Mouse (Mus musculus): Measurements from ENCODE around the gene Tspan33.

Gene Tspan33

DNA sequence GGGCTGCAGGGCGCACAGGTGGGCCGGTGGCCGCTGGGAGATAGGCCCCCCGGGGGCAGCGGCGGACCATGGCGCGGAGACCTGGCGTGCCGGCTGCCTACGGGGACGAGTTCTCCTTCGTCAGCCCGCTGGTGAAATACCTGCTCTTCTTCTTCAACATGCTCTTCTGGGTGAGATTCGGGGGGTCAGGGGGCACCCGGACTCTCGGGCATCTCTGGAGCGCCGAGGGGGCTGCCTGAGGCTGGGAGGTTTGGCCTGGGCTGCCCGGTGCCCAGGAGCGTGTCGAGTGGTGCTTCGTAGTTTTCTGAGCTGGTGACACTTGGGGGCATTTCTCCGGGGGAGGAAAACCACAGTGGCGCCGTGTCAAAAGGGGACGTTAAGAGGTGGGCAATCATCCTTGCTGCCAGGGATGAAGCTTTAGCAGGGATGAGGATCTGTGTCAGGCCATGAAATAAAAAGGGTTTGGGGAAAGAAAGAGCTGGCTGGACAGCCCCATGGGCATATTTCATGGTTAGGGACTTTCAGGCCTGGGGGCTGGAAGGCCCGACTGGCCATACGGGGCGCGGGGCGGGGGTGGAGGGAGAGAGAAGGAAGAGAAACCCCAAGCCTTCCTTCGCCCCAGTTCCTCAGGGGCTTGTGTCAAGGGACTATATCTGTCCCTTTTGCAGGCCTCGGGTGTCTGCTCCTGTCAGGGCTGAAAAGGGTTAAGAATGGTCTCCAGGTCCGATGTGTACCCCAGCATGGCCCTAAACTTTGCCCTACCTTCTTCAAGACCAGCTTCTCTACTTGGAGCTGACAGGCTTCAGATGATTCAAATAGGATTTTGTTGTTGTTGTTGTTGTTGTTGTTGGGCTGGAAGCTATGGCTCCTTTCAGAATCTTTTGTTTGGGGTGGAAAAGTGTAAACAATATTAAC, 610 bp downstream of the Tspan33 start:
- TF ChIP-seq GATA4 (IDR thresholded peaks at IDR 0.05; ENCODE audit: insufficient replicate concordance, low read length) = no peak

DNA sequence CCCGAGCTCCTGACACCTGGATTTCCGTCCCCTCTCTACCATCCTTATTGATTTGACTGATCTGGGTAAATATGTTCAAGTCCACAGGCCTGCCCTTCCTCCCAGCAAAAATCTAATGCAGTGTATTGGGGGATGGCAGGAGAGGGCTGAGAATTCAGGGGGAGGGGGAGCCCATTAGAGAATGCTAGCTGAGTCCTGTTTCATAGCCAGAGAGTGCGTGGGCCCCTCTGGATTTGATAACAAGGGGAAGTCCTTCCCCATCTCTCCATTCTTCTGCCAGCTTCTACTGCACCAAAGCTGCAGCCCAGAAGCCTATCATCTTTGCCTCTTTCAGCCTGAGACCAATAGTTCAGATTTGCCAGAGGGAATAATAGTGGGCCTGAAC, 1.3 kb downstream of the Tspan33 start:
- TF ChIP-seq GATA4 (IDR thresholded peaks at IDR 0.05; ENCODE audit: insufficient replicate concordance, low read length) = no peak

DNA sequence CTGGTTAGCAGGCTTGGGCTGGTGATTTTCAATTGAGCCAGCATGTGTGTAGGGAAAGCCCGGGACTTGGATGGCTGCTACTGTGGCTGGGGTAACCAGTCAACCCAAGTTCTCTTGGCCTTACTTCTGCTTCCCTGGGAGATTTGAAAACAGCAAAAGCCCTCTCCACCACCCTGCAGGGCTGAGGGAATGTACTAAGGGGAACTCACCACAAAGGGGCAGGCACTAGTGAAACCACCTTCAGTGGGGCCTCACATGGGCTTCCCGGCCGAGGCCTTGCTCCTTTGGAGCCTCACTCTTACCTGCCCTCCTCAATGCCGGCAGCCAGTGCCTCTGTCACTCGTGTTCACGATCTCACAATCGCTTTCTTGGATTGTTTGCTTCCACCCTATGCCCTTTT, 2.0 kb downstream of the Tspan33 start:
- no peak for TF ChIP-seq GATA4 (IDR thresholded peaks at IDR 0.05; ENCODE audit: insufficient replicate concordance, low read length)

DNA sequence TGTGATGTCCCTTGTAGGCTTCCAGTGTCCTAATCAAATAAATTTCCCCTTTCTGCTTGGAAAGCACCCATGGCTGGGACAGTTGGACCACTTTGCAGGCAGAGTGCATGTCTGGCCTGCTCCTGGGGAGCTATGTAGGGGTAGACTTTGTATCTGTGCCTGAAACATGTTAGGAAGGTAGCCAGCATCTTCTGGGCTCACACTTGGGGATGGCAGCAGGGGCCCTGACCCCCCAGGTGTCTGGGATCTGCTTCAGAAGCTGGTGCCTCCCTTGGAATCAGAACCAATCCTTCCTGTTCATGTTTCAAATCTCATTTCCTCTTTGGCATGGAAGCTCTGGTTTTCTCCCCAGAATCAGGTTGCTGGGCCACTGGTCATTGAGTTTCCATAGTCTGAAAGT, 3.1 kb downstream of the Tspan33 start:
- TF ChIP-seq GATA4 (IDR thresholded peaks at IDR 0.05; ENCODE audit: insufficient replicate concordance, low read length) = no peak

DNA sequence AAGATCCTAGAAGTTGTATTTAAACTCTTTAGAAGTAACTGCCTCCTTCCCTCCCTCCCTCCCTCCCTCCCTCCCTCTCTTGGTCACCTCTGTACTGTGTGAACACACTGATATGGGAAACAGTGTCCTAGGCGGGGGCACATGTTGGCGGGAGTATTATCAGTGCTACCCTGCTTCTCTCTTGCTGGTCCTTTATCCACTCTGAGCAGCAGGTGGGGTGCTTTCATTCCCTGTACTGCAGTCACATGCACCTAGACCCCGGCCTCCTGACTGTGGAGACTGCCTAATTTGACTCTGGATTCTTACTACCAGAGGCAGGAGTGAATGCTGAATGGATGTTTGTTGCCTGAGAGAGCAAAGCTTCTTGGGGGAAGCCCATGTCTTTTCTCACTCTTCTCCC, 3.5 kb downstream of the Tspan33 start:
- TF ChIP-seq GATA4 (IDR thresholded peaks at IDR 0.05; ENCODE audit: insufficient replicate concordance, low read length) = no peak

DNA sequence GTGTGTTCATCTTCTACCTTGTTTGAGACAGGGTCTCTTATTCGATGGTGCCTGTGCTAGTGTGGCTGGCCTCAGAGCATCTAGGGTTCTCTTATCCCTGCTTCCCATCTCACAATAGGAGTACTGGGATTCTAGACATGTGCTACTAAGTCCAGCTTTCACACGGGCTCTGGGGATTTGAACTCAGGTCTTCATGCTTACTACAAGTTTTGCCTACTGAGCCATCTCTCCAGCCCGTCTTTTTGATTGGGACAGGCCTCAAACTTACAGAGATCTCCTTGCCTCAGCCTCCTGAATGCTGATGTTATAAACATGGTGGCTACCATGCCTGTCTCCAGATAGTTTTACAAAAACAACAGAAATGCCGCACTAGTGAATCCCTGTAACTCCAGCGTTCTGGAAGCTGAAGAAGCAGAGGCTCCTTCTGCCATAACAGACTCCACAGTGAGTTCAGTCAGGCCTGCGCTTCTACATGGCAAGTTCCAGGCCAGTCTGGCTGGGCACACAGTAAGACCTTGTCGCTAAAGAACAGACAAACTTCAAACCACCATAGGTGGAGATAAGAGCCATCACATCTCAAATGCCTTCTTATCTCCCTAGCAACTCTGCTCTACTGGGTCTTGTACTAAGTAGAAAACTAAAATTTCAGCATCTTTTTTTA, 5.2 kb downstream of the Tspan33 start:
- no peak for TF ChIP-seq GATA4 (IDR thresholded peaks at IDR 0.05; ENCODE audit: insufficient replicate concordance, low read length)

DNA sequence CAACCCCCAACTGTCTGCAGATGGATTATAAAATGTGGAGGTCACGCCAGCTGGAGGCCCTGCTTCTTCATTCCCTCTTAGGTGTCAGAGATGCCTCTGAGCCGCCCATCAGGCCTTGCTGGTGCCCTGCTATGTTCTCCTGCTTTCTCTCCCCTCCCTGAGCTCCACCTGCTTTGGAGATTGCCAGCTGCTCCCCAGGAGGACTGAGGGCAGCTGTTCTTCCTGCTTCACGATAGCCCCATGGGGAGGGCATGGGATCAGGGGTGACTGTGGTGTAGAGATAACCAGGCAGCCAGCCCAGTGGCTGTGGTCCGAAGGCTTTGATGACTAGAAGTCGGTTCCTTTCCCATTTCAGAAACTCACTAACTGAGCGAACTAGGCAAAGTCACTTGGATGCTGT, 7.0 kb downstream of the Tspan33 start:
- TF ChIP-seq GATA4 (IDR thresholded peaks at IDR 0.05; ENCODE audit: insufficient replicate concordance, low read length) = no peak

DNA sequence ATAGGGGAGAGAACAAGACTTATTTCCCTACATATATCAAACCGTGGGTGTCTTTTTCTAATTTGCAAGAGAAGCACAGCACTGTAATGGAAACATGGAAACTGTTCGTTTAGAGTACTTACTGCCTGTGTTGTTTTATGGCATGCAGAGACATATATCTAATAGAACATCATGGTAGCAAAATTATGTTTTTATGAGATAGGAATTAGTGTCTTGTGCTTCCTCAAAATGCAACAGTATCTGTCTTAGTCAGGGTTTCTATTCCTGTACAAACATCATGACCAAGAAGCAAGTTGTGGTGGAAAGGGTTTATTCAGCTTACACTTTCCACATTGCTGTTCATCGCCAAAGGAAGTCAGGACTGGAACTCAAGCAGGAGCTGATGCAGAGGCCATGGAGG, 8.1 kb downstream of the Tspan33 start:
- TF ChIP-seq GATA4 (IDR thresholded peaks at IDR 0.05; ENCODE audit: insufficient replicate concordance, low read length) = no peak

DNA sequence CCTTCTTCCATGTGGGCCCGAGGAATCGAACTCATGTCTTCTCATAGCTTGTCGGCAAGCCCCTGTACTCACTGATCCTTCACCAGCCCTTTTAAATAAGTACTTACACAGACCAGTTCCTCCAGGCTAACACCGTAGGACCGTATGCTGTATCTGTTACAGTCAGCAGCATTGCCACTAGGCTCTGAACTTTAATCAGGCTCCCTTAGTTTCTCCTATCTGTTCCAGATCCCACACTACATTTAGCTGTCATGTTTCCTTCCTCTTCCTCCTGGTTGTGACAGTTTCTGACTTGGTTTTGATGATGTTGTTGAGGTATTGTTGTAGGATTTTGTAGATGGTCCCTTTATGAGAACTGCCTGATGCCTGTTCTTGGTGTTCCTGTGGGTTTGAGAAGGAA, 10.1 kb downstream of the Tspan33 start:
- TF ChIP-seq GATA4 (IDR thresholded peaks at IDR 0.05; ENCODE audit: insufficient replicate concordance, low read length) = no peak

DNA sequence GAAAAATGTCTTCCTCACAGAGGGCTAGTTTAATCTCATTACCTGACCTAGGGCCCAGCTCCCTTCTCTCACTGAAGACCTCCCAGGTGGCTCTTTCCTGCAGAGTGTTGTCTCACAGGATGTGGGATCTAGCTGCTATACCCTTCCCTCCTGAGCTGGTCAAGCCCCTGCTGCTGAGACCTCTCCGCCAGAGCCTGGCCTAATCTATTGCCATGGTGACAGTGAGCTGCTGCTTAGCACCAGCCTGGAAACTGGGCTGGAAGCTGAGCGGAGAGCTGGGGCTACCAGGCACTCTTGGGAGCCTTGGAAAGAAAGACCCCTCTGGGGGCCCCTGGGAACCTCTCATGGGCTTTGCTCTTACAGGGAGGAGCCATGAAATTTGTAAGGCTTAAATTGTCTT, 13.9 kb downstream of the Tspan33 start:
- no peak for TF ChIP-seq GATA4 (IDR thresholded peaks at IDR 0.05; ENCODE audit: insufficient replicate concordance, low read length)

DNA sequence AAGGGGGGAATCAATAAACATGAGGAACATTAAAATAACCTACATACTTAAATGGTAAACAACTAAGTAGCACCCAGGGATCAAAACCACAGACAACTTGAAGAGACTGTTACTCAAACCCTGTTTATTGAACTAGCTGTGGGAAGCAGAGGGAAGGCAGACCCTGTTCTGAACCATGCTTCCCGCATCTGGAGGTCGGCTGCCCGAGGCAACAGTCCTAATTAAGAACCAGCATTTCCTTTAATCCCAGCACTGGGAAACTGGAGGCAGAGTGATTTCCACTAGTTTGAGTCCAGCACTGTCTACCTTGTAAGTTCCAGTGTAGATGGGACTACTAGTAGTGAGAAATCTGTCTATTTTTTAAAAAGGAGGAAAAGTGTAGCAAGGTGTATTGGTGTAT, 17.3 kb downstream of the Tspan33 start:
- no peak for TF ChIP-seq GATA4 (IDR thresholded peaks at IDR 0.05; ENCODE audit: insufficient replicate concordance, low read length)

DNA sequence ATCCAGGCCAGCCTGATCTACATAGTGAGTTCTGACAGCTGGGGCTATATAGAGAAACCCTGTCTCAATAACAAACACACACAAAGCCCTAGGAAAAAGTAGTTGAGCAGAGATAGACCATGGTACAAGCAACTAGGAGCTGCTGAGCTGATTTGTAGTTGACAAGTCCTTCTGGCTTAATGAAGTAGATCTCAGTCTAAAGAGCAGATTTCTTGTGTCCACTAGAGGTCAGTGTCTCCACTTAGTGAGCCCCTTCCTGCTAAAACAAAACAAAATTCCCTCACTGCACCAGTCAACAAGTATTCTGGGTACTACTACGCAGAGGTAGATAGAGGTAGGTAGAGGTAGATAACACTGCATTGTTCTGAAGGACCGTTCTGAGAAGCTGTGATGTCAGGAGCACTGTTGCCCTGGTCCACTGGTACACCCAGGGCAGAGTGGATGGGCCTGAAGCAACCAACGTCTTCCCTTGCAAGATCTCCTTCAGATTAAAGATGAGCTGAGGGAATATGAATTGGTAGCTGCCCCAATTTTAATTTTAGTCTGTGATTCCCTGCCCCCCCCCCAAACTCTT, 18.1 kb downstream of the Tspan33 start:
- no peak for TF ChIP-seq GATA4 (IDR thresholded peaks at IDR 0.05; ENCODE audit: insufficient replicate concordance, low read length)

DNA sequence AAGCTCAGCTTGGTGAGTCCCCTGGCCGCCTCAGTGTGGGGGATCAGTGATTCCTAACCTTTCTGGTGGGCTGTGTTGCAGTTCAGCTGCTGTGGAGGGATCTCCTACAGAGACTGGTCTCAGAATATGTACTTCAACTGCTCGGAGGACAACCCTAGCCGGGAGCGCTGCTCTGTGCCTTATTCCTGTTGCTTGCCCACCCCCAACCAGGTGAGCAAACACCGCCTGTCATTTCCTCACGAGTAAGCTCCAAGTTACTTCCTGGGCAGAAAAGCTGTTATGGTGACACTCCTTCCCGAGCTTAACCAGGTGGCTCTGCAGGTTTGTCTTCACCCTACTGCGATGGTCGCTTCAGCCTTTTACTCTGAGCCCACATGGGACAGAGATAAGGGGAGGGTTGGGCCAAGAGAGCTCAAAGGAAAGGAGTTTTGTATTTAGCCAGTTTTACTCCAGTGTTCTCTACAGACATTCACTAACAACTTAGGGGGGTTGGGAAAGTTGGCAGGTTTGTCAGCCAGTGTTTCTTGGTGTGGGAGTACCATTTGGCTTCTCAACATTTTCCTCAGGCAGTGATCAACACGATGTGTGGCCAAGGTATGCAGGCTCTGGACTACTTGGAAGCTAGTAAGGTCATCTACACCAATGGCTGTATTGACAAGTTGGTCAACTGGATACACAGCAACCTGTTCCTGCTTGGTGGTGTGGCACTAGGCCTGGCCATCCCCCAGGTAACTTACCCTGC, 22.8 kb downstream of the Tspan33 start:
- TF ChIP-seq GATA4 (IDR thresholded peaks at IDR 0.05; ENCODE audit: insufficient replicate concordance, low read length) = no peak

DNA sequence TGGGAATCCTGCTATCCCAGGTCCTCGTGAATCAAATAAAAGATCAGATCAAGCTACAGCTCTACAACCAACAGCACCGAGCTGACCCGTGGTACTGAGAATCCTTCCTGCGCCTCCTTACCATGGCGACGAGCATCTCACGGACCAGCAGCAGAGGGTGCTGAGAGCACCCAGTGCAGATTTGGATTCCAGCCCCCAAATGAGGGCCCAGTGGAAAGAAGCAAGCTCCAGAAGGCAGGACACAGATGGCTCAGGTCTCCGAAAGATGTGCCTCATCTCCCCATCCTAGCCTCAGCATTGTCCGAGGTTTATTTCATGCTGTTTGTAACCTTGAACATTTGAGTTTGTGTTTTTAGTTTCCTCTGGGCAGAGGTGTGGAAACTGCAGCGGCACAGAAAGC, 23.5 kb downstream of the Tspan33 start:
- no peak for TF ChIP-seq GATA4 (IDR thresholded peaks at IDR 0.05; ENCODE audit: insufficient replicate concordance, low read length)

DNA sequence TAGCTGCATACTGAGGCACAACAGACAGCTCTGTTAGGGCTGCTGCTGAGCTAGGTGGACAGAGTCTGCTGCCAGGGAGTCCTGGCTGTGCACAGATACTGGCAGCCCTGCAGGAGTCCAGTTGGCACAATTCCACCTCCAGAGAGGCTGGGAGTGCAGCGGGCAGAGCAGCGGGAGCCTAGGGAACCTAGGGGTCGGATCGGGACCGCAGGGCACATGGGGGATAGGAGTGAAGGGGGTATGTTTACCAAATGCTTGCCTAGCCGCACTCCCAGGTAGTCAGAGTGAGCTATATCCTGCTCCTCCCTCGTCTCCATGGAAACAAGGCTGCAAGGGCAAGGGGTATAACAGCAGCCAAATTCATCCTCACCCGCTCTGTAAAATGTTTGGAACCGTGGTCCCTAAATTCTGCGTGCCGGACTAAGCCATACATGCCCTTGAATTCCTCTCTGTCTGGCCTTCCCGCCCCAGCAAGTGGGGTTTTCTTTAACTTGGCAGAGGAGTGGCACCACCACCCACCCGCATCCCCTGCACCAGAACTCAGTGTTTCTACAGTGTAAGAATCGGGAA, 24.0 kb downstream of the Tspan33 start:
- TF ChIP-seq GATA4 (IDR thresholded peaks at IDR 0.05; ENCODE audit: insufficient replicate concordance, low read length) = no peak

Data from liver, adult (tissue).